Mouse (Mus musculus): ENCODE data around the gene Metap1d.
A peak's percentile ranks its signal among the peaks of the same experiment; 100 is the strongest.

Gene Metap1d

DNA sequence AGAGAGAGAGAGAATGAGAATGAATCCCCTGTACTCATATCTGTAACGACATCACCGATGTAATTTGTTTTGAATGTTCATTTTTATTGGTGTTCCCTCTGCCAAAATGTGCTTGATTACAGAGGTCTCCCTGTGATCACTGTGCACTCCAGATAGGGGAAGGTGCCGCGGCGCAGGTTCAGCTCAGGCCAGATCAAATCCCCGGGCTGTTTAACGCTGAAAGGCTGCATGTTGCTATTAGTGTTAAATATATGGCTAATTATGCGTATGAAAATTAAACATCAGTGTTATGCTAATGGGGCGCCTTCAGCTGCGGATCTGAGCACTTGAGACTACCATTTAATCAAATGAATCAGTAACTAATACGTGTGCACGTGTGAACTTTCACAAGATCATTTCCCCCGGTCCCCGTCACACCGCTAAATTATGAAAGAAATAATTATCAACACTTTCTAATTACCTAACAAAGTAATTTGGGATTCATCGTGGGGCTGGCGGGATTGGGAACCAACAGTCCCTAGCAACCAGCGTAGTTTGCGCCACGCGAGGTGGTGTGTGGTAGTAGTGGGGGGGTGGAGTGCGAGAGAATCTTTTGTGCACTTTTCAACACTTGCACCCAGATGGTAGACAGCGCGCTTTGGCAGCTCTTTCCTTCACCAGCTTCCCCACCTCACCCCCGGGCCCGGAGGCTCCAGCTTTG is 75.1 kb downstream of the Metap1d start, which contains the start of gene Dlx1:
TSS of gene Dlx1 (plus strand) at position 100 of the 700 bp plus-strand sequence.
- DNase-seq, result no peak

DNA sequence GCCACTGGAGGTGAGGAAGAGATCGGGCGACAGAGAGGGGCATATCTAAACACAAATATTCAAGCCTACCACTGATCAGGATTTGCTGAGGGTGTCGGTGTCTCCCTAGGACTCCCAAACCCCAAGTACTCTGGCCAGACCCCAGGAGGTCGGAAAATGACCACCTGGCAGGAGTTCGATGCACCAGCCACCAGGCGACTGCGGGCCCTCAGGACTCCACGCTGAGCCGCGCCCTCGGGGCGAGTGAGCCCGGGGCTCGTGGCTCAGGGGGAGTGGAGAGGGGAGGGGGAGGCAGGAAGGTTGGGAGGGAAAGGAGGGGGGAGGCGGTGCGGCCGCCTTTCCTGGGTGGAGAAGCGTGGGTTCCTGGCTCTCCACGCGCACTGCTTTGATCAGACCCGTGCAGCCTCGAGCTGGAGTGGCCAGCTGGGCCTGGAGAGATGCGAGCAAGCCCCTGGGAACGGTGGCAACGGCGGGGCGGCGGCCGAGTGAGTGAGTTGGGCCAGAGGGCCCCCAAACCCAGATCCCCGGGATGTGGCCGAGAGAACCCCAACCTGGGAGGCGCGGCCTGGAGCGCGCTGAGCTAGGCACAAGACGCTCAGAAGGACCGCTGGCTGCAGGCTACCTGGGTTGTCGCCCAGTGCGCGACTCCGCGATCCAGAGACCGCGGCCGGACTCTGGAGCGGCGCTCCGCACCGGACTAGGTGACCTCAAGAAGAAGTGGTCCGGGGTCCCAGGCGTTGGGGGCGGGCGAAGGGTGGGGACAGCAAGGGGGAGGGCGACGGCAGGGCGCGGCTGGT is 75.8 kb downstream of the Metap1d start:
- no peak for DNase-seq

GRCm38 (mm10) chr2:71529511-71530351 is 76.7 kb downstream of the Metap1d start:
- DNase-seq, result peak; percentile 59 to 61

DNA sequence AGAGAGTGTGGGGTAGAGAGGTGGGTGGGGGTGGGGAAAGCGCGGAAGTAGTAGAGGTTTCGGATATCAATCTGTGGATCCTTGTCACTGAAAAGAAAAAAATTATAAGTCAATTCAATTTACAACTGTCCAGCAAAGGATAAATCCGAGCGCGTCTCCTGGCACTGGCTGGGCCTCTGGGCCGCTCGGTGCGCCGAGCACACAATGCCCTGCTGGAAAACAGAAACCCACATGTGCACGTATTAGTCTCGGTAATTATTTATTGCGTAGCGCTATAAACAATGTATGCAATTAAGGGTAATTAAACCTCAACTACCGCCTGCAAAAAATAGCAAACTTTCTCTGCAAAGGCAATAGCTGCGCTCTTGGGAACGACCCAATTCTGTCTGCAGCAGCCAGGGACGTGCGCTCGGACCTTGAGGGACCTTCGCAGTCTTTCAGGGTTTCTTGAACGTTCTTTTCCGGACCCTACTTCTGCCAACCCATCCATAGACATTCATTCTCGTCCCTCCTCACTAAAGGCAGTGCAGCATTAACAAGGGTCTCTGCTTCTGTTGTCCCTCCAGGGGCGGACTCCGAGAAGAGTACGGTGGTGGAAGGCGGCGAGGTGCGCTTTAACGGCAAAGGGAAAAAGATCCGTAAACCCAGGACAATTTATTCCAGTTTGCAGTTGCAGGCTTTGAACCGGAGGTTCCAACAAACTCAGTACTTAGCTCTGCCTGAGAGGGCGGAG is 77.5 kb downstream of the Metap1d start:
- no peak for DNase-seq

- DNase-seq, result no peak
Measured at GRCm38 (mm10) chr2:71531124-71531590, 78.1 kb downstream of the Metap1d start.

GRCm38 (mm10) chr2:71531990-71532970 is 79.2 kb downstream of the Metap1d start:
- no peak for DNase-seq

DNA sequence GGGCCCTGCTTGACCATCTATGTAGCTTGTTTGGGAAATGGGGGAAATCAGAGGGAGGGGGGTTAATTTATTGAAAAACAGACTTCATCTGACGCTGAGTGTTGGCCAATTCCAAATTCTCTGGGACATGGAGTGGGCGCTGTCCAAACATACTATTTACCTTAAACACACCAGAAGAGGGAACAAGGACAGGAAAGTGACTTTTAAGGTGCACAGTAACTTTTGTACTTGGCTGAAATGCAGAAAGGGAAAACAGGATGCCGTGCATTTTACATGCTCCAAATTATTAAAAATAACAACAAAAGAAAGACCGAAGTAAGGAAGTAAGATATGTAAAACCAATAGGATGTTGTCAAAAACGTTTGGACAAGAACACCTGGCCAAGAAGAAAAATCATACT is 80.0 kb downstream of the Metap1d start:
- DNase-seq, result no peak

- DNase-seq, result no peak
Measured at GRCm38 (mm10) chr2:71534242-71535052, 81.4 kb downstream of the Metap1d start.

GRCm38 (mm10) chr2:71540611-71541417 is 87.7 kb downstream of the Metap1d start:
- no peak for DNase-seq

GRCm38 (mm10) chr2:71541418-71542226 is 88.5 kb downstream of the Metap1d start:
- DNase-seq, result no peak

GRCm38 (mm10) chr2:71542227-71542815 is 89.2 kb downstream of the Metap1d start:
- no peak for DNase-seq

GRCm38 (mm10) chr2:71542816-71543301 is 89.8 kb downstream of the Metap1d start:
- DNase-seq, result peak in 1 of 2 experiments; percentile 18

- DNase-seq, result no peak
Measured at GRCm38 (mm10) chr2:71543531-71543930, 90.5 kb downstream of the Metap1d start.

DNA sequence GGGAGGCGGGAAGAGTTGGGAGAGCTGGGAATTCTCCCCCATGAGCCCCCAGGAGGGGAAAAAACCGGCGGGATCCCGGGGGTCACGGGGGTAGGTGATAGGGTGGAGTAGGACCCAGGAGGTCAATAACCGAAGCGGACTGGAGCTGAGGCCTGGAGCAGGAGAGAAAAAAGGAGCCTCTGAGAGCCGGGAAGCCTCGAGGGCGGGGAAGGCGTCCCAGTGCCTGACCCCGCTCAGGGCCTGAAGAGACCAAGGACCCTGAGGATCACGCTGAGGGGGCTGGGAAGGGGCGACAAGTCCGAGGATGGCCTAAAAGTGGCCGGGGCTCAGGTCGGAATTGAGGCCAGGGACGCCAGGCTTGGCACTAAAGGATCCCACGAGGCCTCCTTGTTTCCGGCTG is 90.9 kb downstream of the Metap1d start:
- DNase-seq, result no peak

DNA sequence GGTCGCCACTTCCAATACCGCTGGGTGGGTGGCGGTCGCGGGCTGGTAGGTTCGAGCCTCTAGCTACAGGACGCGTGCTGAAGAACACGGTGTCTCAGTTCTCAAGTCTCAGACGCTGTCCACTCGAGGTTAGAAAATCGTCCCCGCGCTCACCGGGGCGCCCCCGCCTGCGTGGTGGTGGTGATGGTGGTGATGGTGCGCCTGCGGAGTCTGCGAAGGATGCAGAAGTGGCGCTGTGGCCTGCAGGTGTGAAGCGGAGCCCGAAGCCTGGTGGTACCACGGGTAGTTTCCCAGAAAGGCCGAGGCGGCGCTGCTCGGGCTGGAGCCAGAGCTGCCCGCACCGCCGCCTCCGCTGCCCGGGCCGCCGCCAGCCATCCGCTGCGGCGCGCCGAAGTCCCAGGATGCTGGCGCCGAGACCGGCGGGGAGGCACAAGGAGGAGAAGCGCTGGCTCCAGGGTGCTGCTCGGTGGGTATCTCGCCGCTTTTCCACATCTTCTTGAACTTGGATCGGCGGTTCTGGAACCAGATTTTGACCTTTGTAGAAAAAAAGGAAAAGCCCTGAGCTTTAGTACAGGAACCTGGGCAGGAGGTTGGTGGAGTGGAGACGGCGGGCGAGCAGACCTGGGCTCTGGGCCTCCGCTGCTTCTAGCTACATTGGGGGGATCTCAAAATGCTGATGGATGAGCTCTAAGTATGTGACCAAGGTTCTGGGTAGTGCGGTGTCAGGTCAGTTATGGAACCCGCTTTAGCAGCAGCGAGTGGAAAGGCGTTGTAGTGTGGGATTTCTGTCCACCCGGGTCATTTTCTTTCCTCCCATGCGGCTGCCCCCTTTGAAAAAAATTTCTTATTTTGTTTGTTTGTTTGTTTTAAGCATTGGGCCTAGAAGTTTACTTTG is 91.6 kb downstream of the Metap1d start:
- no peak for DNase-seq

DNA sequence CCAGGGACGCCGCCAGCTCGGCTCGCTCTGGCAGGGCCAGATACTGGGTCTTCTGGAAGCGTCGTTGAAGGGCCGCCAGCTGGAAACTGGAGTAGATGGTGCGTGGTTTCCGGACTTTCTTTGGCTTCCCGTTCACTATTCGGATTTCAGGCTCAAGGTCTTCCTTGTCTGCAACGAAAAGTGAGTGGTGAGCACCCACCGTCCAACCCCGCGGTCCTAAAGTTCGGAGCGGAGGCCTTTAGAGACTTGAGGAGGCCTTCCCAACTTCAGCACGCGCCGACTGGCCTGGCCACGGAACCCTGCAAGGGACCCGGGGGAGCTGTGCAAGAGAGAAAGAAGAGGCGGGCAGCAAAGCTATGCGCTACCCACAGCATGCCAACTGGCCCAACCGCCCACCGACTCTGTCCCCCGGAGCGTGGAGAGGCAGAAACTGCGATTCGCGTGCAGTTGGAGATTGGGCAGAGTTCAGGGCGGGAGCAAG is 92.4 kb downstream of the Metap1d start:
- no peak for DNase-seq

Measured in lung, adult 18-20 months (tissue).